Mouse (Mus musculus) gastrocnemius, postnatal 10 days (tissue): Measurements from ENCODE around the gene Thegl. TPM values are rescaled to one million over a fixed set of nuclear protein-coding genes. Genes with fewer than 3 reads are reported as not detected.
"Not testable (repeated sequence)": the region's sequence is repeated elsewhere in the genome, so short reads cannot be mapped to it uniquely, and the experiment has no call there.

ENCODE experiments used
- DNase-seq: peaks from one replicate; pipeline ENCODE4 v3.0.0; 2021; ENCODE audit warnings: mixed read lengths
- long read RNA-seq, 2 experiments: library from polyadenylated mRNA; stranded (forward); transcript quantifications; one replicate each; pipeline ENCODE4 v2.0.0; 2021
- total RNA-seq, 2 experiments: library from RNA; stranded (reverse); gene quantifications; 2 replicates each; pipeline ENCODE4 v1.2.3; 2021

Gene Thegl
- not detected for total RNA-seq
- long read RNA-seq, experiment 1, result 0 reads
- long read RNA-seq, experiment 2, result 0 reads

- peak; percentile 79 for DNase-seq
These were observed at the start of gene Thegl for GRCm38 (mm10) chr5:77015544-77016482. Gene Thegl (plus strand): TSS chr5:77016023.

DNA sequence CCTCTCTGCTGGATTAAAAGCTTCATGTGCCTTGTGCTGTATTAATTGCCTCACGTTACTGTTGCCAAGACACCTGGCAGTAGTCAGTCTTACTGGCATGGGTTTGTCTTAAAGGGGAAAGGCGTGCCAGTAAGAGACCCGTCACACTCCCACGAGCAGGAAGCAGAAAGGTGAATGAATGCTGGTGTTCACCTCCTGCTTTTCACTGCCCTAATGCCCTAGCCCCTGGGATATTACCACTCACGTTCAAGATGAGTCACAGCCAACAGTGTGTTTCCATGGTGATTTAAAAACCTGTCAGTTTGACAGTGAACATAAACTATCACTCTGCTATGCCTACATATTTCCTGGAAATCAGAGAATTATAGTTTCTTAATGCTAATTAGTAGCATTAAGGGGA, 46.6 kb upstream of the Thegl start:
- DNase-seq, result no peak

DNA sequence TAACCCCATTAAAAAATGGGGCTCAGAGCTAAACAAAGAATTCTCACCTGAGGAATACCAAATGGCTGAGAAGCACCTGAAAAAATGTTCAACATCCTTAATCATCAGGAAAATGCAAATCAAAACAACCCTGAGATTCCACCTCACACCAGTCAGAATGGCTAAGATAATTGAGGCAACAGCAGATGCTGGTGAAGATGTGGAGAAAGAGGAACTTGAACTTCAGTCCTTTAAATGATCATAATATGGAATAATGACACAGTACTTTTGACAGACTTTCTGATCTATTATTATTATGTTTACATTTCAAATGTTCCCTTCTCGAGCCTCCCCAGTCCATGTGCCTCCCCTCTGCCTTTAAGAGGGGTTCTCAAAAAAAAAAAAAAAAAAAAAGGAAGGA, 44.7 kb upstream of the Thegl start:
- not testable (repeated sequence) for DNase-seq

GRCm38 (mm10) chr5:76973488-76973887, 42.3 kb upstream of the Thegl start:
- DNase-seq, result no peak

DNA sequence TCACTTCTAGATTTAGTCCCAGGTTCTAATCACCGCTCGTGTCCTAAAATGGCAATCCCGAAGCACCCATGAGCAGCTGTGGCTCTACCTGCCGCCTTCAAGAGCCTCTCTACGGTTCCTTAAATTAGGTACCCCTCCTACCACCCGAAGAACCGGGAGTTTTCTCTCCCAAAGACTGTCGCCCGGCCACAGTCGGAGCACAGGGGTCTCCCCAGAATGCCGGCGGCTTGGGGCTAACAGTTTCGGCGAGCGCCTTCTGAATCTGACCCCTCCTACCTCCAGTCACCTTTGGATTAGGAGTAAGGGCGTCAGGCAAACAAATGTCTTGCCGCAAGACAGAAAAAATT, 41.6 kb upstream of the Thegl start:
- no peak for DNase-seq

DNA sequence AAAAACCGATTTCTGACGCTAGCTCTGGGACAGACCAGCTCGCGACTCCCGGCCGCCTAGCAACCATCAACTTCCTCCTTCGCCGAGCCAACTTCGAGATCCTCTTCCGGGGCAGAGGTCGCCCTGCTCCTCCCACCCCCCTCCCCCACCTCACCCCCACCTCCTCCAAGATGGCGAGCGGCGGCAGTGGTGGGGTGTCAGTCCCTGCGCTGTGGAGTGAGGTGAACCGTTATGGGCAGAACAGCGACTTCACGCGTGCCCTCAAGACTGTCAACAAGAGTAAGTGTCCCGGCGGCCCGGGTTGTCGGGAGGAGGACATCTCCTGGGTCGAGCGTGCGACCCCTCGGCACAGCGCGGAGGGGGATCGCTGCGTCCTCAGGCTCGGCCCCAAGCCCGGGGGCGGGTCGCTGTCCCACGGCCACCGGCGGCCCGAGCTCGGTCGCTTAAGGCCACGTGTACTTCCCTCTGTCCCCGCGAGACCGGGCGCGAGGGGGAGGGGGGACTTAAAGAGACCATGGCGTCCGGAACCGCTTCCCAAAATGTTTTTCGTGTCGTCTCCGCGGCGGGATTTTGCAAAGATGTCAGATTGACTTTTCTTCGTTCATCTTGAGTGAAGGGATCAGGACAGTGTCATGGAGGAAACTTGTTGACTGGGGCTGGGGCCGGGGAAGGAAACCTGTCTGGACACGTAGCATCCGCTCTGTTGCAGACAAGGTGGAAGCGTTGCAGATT, 41.1 kb upstream of the Thegl start, which contains the start of gene Srp72:
Srp72 (plus strand) TSS at position 130 of the 732 bp plus-strand sequence.
- DNase-seq, result peak; percentile 90

DNA sequence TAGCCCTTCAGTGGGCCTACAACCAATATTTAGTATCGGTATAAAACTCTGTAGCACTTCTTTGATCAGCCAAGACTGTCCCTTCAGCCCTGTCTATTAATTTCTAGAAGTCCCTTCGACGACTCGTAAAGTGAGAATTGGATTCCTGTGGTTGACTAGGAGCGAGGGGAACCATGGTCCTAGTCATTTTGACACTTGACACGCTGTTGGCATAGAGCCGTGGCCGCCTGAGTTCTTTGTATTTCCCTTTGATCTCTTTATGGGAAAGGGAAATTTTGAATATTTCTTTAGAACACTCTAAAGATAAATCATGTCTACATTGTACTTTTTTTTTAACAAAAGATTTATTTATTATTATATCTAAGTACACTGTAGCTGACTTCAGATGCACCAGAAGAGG, 40.1 kb upstream of the Thegl start:
- DNase-seq, result no peak

GRCm38 (mm10) chr5:76984015-76984414, 31.8 kb upstream of the Thegl start:
- no peak for DNase-seq

GRCm38 (mm10) chr5:76990789-76991188, 25.0 kb upstream of the Thegl start:
- DNase-seq, result no peak

GRCm38 (mm10) chr5:76993174-76993814, 22.5 kb upstream of the Thegl start:
- DNase-seq, result no peak

DNA sequence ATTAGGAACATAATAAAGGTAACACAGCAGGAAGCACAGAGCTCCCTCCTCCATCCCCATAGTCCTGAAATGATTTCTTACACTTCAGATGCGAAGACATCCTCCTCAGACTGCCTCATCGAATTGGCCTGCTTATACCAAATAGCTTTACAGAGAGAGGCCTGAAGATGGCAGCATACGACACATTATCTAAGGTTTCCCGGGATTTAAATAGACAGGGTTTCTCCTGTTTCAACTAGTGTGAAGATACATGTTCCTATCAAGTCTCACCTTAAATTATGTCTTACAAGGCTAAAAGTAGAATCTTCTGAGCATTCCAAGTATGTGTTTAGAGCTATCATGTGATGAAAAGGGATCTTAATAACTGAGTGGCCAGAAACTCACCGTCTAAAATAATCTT, 17.4 kb upstream of the Thegl start:
- DNase-seq, result no peak

DNA sequence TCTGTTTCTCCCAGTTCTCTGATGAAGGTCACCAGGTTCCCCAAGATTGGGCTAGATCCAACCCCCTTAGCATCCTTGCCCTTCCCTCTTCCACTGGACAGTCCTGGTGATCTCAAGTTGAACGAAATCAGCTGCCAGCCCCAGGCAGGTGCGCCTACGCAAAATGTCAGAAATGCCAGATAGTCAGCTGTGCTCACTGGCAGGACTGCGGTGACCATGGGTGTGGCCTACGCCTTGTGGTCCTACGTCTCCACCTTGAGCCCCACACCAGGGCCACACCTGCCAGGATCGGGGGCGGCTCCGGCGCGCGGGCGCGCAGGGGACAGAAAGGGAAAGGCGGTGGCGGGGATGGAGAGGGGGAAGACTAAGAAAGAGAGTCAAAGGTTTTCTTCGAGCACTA, 14.6 kb upstream of the Thegl start:
- DNase-seq, result no peak

- no peak for DNase-seq
These were observed 11.6 kb upstream of the Thegl start, which contains the start of gene Arl9 for GRCm38 (mm10) chr5:77004051-77004821. Gene Arl9 (plus strand): TSS chr5:77004055.

DNA sequence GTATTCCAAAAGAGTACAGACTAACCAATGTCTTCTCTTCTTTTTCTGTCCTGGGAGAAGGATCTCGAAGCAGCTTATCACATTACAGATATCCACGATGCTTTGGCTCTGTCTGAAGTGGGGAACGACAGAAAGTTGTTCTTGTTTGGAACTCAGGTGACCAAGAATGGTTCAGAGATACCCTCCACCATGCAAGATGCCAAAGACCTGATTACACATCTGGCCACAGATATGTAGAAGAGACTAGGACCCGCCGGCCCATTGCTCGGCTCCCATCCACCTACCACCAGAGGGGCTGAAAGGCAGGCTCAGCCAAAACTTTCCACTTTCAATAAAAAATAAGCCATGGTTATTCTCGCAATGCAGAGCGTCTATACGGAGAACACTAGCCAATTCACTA, 5.5 kb upstream of the Thegl start:
- no peak for DNase-seq

GRCm38 (mm10) chr5:77011082-77011481, 4.7 kb upstream of the Thegl start:
- DNase-seq, result no peak

DNA sequence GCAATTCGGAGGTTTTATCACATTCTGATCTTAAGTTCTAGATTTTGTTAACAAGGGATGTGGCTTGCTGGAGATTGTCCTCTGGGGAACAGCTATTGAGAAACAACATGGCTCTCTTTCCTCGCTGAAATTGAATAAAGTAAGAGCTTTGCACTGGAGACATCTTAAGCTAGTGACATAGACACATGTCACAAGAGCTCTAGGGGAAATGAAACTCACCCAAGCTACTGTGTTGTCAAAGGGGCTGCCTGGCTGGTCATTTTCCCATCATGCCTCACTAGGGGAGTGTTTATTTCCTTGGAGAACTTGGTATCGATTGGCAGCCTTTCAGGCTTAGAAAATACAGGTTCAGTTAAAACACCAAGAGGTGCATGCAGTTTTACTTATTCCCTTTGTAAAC, 2.7 kb upstream of the Thegl start:
- DNase-seq, result no peak

GRCm38 (mm10) chr5:77028034-77028433, 12.2 kb downstream of the Thegl start:
- no peak for DNase-seq

GRCm38 (mm10) chr5:77029735-77030134, 13.9 kb downstream of the Thegl start:
- DNase-seq, result peak; percentile 47

DNA sequence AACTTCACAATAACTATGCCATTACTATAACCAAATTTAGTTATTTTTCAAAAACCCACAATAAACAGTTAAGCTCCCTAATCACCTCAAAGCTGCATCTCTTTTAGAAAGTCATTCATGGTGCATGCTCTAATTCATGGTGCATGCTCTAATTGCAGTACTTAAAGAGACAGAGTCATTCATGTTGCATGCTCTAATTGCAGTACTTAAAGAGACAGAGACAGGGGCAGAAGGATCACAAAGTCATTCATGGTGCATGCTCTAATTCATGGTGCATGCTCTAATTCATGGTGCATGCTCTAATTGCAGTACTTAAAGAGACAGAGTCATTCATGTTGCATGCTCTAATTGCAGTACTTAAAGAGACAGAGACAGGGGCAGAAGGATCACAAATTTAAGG, 19.3 kb downstream of the Thegl start:
- DNase-seq, result not testable (repeated sequence)

- DNase-seq, result no peak
These were observed 22.6 kb downstream of the Thegl start for GRCm38 (mm10) chr5:77038451-77038850.

DNA sequence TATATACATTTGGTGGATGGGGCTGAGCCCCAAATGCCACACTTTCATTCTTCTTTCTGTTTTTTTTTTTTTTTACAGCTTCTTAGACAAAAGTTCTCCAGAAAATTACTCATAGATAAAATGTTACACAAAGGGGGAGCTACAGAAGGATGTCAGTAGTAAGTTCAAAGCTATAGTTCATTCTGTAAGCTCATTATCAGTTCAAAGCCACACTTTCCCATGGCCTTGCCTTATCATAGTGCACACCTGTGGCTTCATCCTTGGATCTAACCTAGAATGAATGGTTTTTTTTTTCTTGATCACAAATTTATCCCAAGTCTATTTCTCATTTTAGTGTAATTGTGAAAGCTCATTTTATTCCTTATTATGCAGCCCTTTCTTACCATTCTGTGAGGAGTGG, 23.6 kb downstream of the Thegl start:
- no peak for DNase-seq

DNA sequence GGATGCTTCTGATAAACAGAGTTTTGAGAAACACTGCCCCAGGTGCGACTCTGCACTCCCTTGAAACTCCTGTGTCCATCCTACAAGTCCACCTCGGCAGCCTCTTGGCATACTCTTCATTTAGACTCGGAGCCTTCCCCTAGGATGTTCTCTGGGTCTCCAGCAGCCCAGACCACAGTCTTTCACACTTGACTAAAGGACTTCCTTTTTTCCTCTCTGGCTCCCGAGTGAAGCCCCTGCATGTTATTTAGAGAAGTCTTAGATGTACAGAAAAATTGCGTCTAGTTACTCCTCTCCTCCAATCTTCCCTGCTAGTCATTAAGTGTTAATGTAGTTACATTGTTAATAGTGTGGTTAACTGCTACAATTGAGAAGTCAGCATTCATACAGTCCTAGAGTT, 28.5 kb downstream of the Thegl start:
- no peak for DNase-seq
